Mouse (Mus musculus): Measurements from ENCODE around the gene Ubp1.
A peak's percentile ranks its signal among the peaks of the same experiment; 100 is the strongest.

Gene Ubp1

GRCm38 (mm10) chr9:114015724-114016123 is 85.0 kb downstream of the Ubp1 start:
- DNase-seq (ENCODE audit: low spot score in 2 of 2), result no peak

DNA sequence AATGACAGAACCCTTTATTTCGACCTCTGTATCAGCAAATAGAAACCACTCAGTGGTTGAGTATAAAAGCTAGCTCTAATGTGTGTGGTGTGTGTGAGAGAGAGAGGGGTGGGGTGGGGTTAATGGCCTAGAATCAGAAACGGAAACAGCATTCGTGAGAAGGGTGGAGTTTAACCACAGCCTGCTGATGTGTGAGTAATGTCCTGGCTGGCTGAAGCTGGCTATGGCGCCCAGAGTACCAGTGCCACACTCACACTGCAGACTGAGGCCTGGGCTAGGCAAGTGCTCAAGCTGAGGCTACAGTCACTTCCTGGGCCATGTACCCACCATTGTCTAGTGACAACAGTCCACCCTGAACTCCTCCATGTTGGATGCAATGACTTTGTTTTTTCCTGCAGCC is 85.7 kb downstream of the Ubp1 start:
- no peak for DNase-seq (ENCODE audit: low spot score in 2 of 2)

DNA sequence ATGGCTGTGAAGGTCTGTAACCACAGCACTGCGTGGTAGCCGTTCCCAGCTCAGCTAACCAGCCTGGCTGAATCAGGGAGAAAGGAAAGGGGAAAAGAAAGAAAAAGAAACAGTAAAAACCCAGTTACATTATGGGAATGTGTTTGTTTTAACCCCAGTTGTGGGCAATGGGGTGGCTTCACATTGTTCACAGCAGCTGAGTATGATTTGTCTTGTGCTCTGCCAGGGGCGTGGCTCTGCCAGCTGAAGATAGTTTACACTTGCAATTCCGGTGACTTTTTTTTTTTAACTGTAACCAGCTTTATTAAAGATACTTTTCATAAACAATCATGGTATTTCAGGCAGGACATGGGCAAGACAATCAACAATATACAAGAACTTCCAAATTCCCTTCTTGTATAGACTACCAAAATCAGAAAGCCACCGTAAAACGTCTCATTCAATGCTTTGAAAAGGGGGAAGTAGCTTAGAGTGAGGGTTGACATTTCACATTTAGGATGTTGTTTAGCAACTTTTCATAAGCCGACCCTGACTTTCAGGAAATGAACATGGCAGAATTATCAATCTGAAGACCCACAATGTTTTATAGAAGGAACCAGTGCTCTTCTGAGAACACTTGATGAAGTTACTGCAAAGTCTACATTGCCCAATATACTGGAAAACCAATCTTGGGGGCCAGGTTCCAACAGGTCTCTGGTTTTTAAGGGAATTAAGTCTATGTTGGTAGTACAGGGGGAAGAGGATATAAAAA is 88.5 kb downstream of the Ubp1 start:
- no peak for DNase-seq (ENCODE audit: low spot score in 2 of 2)

DNA sequence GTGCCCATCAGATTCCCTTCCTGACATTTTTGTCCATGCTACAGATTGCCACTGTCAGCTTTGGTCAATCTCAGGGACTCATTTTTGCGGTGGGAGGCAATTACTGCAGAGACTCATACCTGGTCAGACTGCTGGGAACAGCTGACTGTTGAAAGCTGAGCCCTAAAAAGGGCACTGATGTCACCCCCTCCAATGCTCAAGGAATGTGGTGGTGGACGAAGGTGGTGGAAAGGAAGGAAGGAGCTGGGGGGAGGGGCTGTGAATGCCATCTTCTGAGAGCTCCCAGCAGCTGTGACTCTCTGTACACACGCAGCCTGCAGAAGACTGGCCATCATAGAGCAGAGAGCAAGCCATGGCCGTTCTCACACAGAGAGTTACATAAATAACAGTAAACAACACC is 91.4 kb downstream of the Ubp1 start:
- no peak for DNase-seq (ENCODE audit: low spot score in 2 of 2)

DNA sequence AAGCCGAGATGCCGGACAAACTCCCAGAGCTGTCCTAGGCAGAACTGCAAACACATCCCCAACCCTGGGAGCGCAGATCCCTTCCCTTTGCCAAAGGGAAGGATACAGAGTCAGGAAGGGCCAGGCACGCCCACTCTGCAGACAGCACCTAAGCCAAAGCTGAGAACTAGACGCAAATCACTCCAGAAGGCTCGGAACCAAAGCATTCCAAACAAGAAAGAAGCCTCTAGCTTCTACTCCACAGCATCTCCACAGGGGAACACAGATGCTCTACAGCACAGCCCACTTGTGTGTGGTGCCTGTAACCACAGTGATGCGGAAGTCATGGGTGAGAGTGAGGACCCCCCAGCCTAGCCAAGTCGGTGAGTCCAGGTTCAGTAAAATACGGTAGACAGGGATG is 94.4 kb downstream of the Ubp1 start:
- no peak for DNase-seq (ENCODE audit: low spot score in 2 of 2)

DNA sequence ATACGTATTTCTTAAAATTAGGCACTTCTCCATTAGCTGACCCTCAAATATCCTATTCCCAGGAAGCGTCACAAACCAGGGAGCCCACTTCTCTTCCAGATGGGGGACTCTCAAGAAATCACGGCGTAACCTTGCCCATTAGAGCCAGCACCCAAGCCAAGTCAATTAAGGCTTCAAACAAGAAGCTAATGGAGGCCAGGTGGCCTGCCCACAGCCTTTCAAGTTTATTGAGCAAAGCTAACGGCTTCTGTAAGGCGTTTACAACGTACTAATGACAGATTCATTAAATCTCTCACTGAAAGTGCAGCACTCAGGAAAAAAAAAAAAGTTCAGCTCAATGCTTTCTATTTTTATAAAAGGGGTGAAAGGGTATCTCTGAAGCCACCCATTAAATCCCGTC is 95.1 kb downstream of the Ubp1 start:
- no peak for DNase-seq (ENCODE audit: low spot score in 2 of 2)

GRCm38 (mm10) chr9:114026261-114026934 is 95.7 kb downstream of the Ubp1 start:
- DNase-seq (ENCODE audit: low spot score in 2 of 2), result peak; percentile 62 to 74
